Mouse (Mus musculus) left cerebral cortex, postnatal 10 days (tissue): Measurements from ENCODE around the gene 4930595D18Rik. TPM values are rescaled to one million over a fixed set of nuclear protein-coding genes. Genes with fewer than 3 reads are reported as not detected.

Experiments used
- total RNA-seq, 2 experiments: library from RNA; stranded (reverse); gene quantifications; 2 replicates each; pipeline ENCODE4 v1.2.3; 2021

The 4930595D18Rik gene
- total RNA-seq, 2 experiments from 2014 or later, result not detected

Other genes starting within 250 kb of the 4930595D18Rik start
- gene Ankrd9, start 205.5 kb downstream of the 4930595D18Rik start, total RNA-seq, result 1 to 10 TPM; 9.7 to 9.9 TPM
- 10 to 100 TPM; 18.0 to 18.3 TPM for gene Rcor1, start 145.1 kb downstream of the 4930595D18Rik start, total RNA-seq
- 10 to 100 TPM; 70.2 to 71.9 TPM for gene Traf3, start 18.1 kb downstream of the 4930595D18Rik start, total RNA-seq
- gene Amn, start 86.6 kb upstream of the 4930595D18Rik start, total RNA-seq, result 10 to 100 TPM; 24.5 to 29.4 TPM
- gene Cdc42bpb, start 193.2 kb upstream of the 4930595D18Rik start, total RNA-seq, result 100 to 1,000 TPM; 167 to 169 TPM
- 1 to 10 TPM; 2.6 to 3.0 TPM for gene Lbhd2, start 222.3 kb upstream of the 4930595D18Rik start, total RNA-seq
- gene Exoc3l4, start 232.5 kb upstream of the 4930595D18Rik start, total RNA-seq, result 1 to 10 TPM; 1.1 to 1.7 TPM